Mouse (Mus musculus) limb, embryonic 10.5 days (tissue): ENCODE measurements at regions not wholly inside any gene's neighbourhood (a gene's known extent, or its start where the extent isn't known, plus 50 kb on each side); places are given as distances from the start of the nearest gene placed in this dataset.

Source experiments
- DNase-seq: peaks from one replicate; pipeline ENCODE4 v3.0.0-alpha.2; 2017; ENCODE audit warnings: low spot score
- H3K27ac ChIP-seq: fragments of 300-500 bp; sonication (generic); 2 replicates; pipeline ENCODE4 v1.5.1; 2016; ENCODE audit warnings: mild to moderate bottlenecking
- H3K27me3 ChIP-seq: fragments of 300-500 bp; sonication (generic); 2 replicates; pipeline ENCODE4 v1.6.1; 2016; ENCODE audit warnings: low read depth, mild to moderate bottlenecking; ENCODE audit not compliant: poor library complexity, severe bottlenecking
- H3K36me3 ChIP-seq: fragments of 300-500 bp; sonication (generic); 2 replicates; pipeline ENCODE4 v1.6.1; 2016; ENCODE audit warnings: mild to moderate bottlenecking, moderate library complexity
- H3K4me1 ChIP-seq: fragments of 300-500 bp; sonication (generic); 2 replicates; pipeline ENCODE4 v1.6.1; 2016
- H3K4me3 ChIP-seq: fragments of 300-500 bp; sonication (generic); 2 replicates; pipeline ENCODE4 v1.5.1; 2016; ENCODE audit warnings: mild to moderate bottlenecking, moderate library complexity
- H3K9me3 ChIP-seq: fragments of 300-500 bp; sonication (generic); replicated peaks from 2 replicates; pipeline ENCODE4 v1.6.1; 2016; ENCODE audit warnings: mild to moderate bottlenecking
- WGBS: fragments of 180-500 bp; shearing (Covaris S2); methylation state at CpG from one replicate; pipeline ENCODE4 v1.1.7; 2016; 5-methylcytosine and 5-hydroxymethylcytosine counted together

GRCm38 (mm10) chr2:46678366-46678765, 1561.2 kb upstream of the Zeb2 start:
- Histone ChIP-seq H3K27ac (no peak overlapping the region), H3K27me3 (no peaks in the 10 kb centered on the region), H3K9me3 (no peaks in the 10 kb centered on the region), H3K4me1 (peaks cover 4% of the 10 kb centered on the region), H3K36me3 (no peaks in the 10 kb centered on the region), H3K4me3 (no peak overlapping the region)
- WGBS = 35% methylated on average over 2 of the region's 2 CpGs
- no peak for DNase-seq

DNA sequence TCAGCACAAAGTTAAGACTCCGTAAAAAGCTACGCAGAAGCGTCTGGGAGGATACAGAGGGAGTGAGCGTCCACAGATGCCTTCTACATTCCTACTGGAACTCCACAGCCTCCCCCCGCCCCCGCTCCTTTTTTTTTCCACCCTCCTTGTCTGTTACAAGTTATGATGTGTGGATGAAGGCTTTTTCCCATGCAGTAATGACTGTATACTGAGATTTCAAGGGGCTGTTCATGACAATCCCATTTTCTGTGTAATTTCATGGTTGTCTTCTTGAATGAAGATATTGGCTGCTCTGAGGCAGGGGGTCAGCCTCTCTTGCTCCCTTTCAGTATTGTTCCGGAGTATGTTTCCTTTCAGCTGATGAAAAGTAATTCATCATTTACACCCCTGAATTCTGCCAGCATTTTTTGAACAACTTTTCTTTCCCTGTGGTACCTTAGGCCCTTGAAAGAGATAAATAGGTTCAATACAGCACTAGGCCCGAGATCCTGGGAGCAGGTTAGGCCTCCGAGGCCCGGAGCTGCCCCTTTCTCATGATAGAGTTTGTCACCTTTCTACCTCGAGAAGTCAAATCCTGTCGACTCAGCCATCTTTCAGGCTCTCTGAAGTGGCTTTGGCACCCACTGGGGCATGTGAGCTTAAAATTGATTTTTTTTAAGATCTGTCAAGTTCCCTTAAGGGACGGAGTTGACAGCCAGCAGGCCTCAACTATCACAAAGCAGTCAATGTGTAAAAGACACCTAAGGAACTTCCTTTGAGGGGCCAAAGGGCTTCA, 1552.5 kb upstream of the Zeb2 start:
- 64% methylated on average over 13 of the region's 13 CpGs for WGBS
- Histone ChIP-seq H3K36me3 (no peaks in the 10 kb centered on the region), H3K27me3 (no peaks in the 10 kb centered on the region), H3K4me3 (no peak overlapping the region), H3K9me3 (no peaks in the 10 kb centered on the region), H3K4me1 (peaks cover 7% of the 10 kb centered on the region; the same call in 1 of the 2 replicates), H3K27ac (no peak overlapping the region)
- DNase-seq = no peak

DNA sequence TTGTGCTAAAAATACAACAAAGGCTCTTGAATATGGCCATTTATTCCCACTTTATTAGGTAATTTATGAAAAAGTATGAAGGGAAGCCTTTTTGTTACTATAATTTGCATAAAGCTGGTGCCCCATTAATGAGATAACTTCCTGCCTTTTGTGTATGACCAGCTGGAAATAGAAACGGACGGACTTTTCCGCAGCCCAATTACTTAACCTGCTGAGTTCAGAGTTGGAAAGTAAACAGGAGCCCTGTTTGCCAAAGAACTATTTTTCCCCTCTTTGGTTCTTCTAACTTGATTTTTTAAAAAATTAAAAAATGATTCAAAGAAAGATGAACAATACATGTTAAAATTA, 1549.8 kb upstream of the Zeb2 start:
- H3K4me3 ChIP-seq = no peak overlapping the region
- DNase-seq = no peak
- H3K36me3 ChIP-seq = no peaks in the 10 kb centered on the region
- 61% methylated on average over 3 of the region's 3 CpGs for WGBS
- H3K9me3 ChIP-seq = no peaks in the 10 kb centered on the region
- no peaks in the 10 kb centered on the region for H3K27me3 ChIP-seq
- no peak overlapping the region for H3K27ac ChIP-seq
- H3K4me1 ChIP-seq = peaks cover 7% of the 10 kb centered on the region; the same call in 1 of the 2 replicates

GRCm38 (mm10) chr2:46666084-46666989, 1549.1 kb upstream of the Zeb2 start:
- Histone ChIP-seq H3K4me1 (peaks cover 7% of the 10 kb centered on the region; the same call in 1 of the 2 replicates), H3K4me3 (no peak overlapping the region), H3K36me3 (no peaks in the 10 kb centered on the region), H3K27ac (no peak overlapping the region), H3K9me3 (no peaks in the 10 kb centered on the region), H3K27me3 (no peaks in the 10 kb centered on the region)
- 64% methylated on average over 10 of the region's 10 CpGs for WGBS
- no peak for DNase-seq

GRCm38 (mm10) chr2:46661876-46662275, 1544.7 kb upstream of the Zeb2 start:
- H3K27me3 ChIP-seq = no peaks in the 10 kb centered on the region
- no peak overlapping the region for H3K27ac ChIP-seq
- no peaks in the 10 kb centered on the region for H3K36me3 ChIP-seq
- DNase-seq = no peak
- H3K4me1 ChIP-seq = no peaks in the 10 kb centered on the region
- 91% methylated on average over 3 of the region's 3 CpGs for WGBS
- H3K4me3 ChIP-seq = no peak overlapping the region
- no peaks in the 10 kb centered on the region for H3K9me3 ChIP-seq

DNA sequence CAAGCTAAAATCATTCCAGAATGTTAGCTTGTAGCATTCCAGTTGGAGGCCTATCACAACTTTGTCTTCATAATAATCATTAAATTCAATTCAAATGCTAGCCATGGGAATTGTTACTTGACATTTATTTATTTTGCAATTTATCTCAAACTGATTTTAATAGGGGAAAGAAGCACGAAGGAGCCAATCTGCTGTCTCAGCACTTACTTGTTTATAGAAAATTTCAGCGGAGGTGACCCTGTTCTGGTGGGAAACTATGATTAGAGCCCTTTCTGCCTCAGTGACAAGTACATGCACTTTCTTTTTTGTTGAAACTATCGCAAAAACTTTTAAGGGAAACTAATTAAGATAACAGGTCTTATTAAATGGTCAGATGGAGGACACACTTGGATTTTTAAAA, 1543.4 kb upstream of the Zeb2 start:
- Histone ChIP-seq H3K4me1 (no peaks in the 10 kb centered on the region), H3K27ac (no peak overlapping the region), H3K9me3 (no peaks in the 10 kb centered on the region), H3K27me3 (no peaks in the 10 kb centered on the region), H3K4me3 (no peak overlapping the region), H3K36me3 (no peaks in the 10 kb centered on the region)
- no peak for DNase-seq
- WGBS = 88% methylated on average over 3 of the region's 3 CpGs

- Histone ChIP-seq H3K27me3 (no peaks in the 10 kb centered on the region), H3K9me3 (no peaks in the 10 kb centered on the region), H3K36me3 (no peaks in the 10 kb centered on the region), H3K4me1 (no peaks in the 10 kb centered on the region), H3K4me3 (no peak overlapping the region), H3K27ac (no peak overlapping the region)
- WGBS = 91% methylated on average over 1 of the region's 1 CpGs
- no peak for DNase-seq
Observed at GRCm38 (mm10) chr2:46655289-46655688, 1538.1 kb upstream of the Zeb2 start.

GRCm38 (mm10) chr2:46652616-46653015, 1535.4 kb upstream of the Zeb2 start:
- WGBS = 90% methylated on average over 1 of the region's 1 CpGs

DNA sequence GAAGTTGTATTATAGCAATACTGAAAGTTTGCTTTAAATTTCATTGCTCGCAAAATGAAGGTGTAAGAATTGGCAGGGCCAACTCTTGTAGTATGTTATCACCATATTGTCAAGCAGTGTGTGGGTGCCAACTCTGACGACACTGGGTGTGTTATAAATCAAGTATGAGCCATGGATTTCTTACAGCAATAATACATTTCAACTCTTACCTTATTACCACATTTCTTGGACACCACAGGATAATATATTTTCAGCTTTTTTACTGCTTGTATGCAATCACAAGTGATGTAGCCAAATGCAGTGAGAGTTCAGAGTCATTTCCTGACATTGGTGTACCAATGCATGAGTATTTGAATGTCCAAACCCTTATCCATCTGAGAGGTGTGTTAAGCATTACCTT, 1529.2 kb upstream of the Zeb2 start:
- no peak for DNase-seq
- H3K9me3 ChIP-seq = no peaks in the 10 kb centered on the region
- H3K27me3 ChIP-seq = no peaks in the 10 kb centered on the region
- no peak overlapping the region for H3K27ac ChIP-seq
- H3K4me3 ChIP-seq = no peak overlapping the region
- WGBS = 84% methylated on average over 2 of the region's 2 CpGs
- no peaks in the 10 kb centered on the region for H3K4me1 ChIP-seq
- no peaks in the 10 kb centered on the region for H3K36me3 ChIP-seq

More at GRCm38 (mm10) chr2:46652616-46653015, 1535.4 kb upstream of the Zeb2 start:
- H3K27me3 ChIP-seq = no peaks in the 10 kb centered on the region
- H3K27ac ChIP-seq = no peak overlapping the region
- no peaks in the 10 kb centered on the region for H3K4me1 ChIP-seq
- H3K4me3 ChIP-seq = no peak overlapping the region
- no peaks in the 10 kb centered on the region for H3K9me3 ChIP-seq
- H3K36me3 ChIP-seq = no peaks in the 10 kb centered on the region
- DNase-seq = no peak

GRCm38 (mm10) chr2:46609217-46609616, 1492.0 kb upstream of the Zeb2 start:
- DNase-seq = no peak
- H3K4me3 ChIP-seq = no peak overlapping the region
- H3K27me3 ChIP-seq = no peaks in the 10 kb centered on the region
- H3K4me1 ChIP-seq = no peaks in the 10 kb centered on the region
- H3K9me3 ChIP-seq = no peaks in the 10 kb centered on the region
- no peak overlapping the region for H3K27ac ChIP-seq
- no peaks in the 10 kb centered on the region for H3K36me3 ChIP-seq
- 88% methylated on average over 2 of the region's 2 CpGs for WGBS

- H3K27ac ChIP-seq = no peak overlapping the region
- no peaks in the 10 kb centered on the region for H3K27me3 ChIP-seq
- H3K4me1 ChIP-seq = no peaks in the 10 kb centered on the region
- H3K4me3 ChIP-seq = no peak overlapping the region
- no peaks in the 10 kb centered on the region for H3K9me3 ChIP-seq
- no peaks in the 10 kb centered on the region for H3K36me3 ChIP-seq
- WGBS = 78% methylated on average over 2 of the region's 2 CpGs
- DNase-seq = no peak
Observed at GRCm38 (mm10) chr2:46581773-46582172, 1464.6 kb upstream of the Zeb2 start.

- no peaks in the 10 kb centered on the region for H3K4me1 ChIP-seq
- H3K9me3 ChIP-seq = no peaks in the 10 kb centered on the region
- H3K36me3 ChIP-seq = no peaks in the 10 kb centered on the region
- no peak overlapping the region for H3K27ac ChIP-seq
- H3K4me3 ChIP-seq = no peak overlapping the region
- WGBS = 93% methylated on average over 2 of the region's 2 CpGs
- DNase-seq = no peak
- H3K27me3 ChIP-seq = no peaks in the 10 kb centered on the region
Observed at GRCm38 (mm10) chr2:46570416-46570815, 1453.2 kb upstream of the Zeb2 start.

- H3K4me1 ChIP-seq = 0 out of 2 replicates have a peak, but pooled peaks cover 3% of the 10 kb centered on the region
- H3K4me3 ChIP-seq = no peak overlapping the region
- WGBS = 65% methylated on average over 1 of the region's 1 CpGs
- no peaks in the 10 kb centered on the region for H3K27me3 ChIP-seq
- no peaks in the 10 kb centered on the region for H3K36me3 ChIP-seq
- no peak overlapping the region for H3K27ac ChIP-seq
- no peaks in the 10 kb centered on the region for H3K9me3 ChIP-seq
- no peak for DNase-seq
Observed at GRCm38 (mm10) chr2:46533395-46533794, 1416.2 kb upstream of the Zeb2 start.
